Mouse (Mus musculus): Measurements from ENCODE around the gene Cdk20.

GRCm38 (mm10) chr13:64489886-64490285, 57.8 kb downstream of the Cdk20 start:
- TF ChIP-seq CTCF (IDR thresholded peaks at IDR 0.05; ENCODE audit: low read depth) (no peak), EP300 (IDR thresholded peaks at IDR 0.05; ENCODE audit: low read depth) (no peak)

Data from liver, embryonic 14.5 days (tissue).